Comparison of ENCODE assay signal across 7 mouse cellular contexts in the genomic region with DNA sequence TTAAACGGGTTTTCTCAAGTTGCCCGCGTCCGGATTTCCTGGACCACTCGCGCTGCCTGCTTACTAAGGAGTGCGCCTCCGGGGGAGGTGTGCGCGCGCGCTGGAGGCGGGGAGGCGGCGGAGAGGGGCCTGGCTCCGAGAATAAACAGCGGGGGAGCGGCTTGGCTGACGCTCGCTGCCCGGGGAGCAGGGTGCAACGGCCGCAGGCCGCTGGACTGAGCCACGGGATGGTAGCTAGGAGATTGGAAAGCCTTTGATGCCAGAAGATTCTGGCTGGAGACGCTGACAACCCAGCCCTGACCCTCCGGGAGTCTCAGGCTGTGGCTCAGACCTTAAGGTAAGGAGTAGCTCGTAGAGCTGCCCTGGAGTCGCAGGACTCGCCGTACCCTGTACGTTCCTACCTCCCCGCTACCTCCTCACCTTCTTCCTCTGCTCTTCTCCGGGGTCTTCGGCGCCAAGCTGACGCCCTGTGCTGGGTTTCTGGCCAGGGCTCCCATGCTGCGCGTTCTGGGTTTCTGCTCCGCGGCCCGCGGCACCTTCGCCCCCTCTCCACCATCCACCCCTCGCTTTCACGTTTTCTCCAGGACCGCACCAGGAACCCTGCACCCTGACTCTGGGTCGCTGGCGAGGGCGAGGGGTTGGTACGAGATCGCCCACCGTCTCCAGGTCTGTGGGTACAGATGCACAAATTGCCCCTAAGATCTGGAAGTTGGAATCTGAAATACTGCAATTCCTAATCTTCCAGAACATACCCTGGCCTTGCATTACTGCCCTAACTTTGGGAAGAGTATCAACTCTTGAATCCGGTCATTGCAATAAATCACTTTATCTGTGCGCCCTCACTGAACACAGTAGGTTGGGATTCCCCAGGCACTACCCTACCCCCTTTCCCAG. TPM values are rescaled to one million over a fixed set of nuclear protein-coding genes. Genes with fewer than 3 reads are reported as not detected.
A peak's percentile ranks its signal among the peaks of the same experiment; 100 is the strongest.
DNase-seq lines count a peak whose midpoint lies in the region; ATAC-seq and TF ChIP-seq lines count a peak whose summit lies in the region.

A gene (plus strand): TSS at position 120 of the 894 bp plus-strand sequence.

- POLR2A ChIA-PET in Patski (lab: Charles Lee) = no interaction called here

- in situ Hi-C loops in Patski (cut with MboI; ENCODE audit: low pct_unique_long_range_greater_than_20kb) = no loop called here

- no peak within 1 kb of the TSS for H3K27ac ChIP-seq in hindbrain, embryonic 16.5 days (ENCODE audit: low read depth, low read length)
- no peak within 1 kb of the TSS for H3K27ac ChIP-seq in limb, embryonic 11.5 days (replicated peaks; ENCODE audit: low read depth, low read length)
- H3K27ac ChIP-seq in midbrain, embryonic 10.5 days (replicated peaks) = peak within 1 kb of the TSS; percentile 38; the same call in 1 of the 2 replicates
- H3K27ac ChIP-seq in small intestine, adult 2 months (ENCODE audit: insufficient read depth, low read depth, low read length) = no peak within 1 kb of the TSS

- TF ChIP-seq CTCF in Patski (IDR thresholded peaks at IDR 0.05) = no peak
- TF ChIP-seq CTCF in small intestine, adult 2 months (IDR thresholded peaks at IDR 0.05; ENCODE audit: extremely low read depth, insufficient read length, insufficient replicate concordance, low read depth, low read length) = no peak

- DNase-seq in Patski (ENCODE audit: low read depth, low spot score) = no peak
- DNase-seq in cerebellum, adult 9-11 months = peak; percentile 22
- peak; percentile 54 for DNase-seq in gastrocnemius, postnatal 10 days
- peak; percentile 67 for DNase-seq in limb, embryonic 11.5 days (ENCODE audit: low spot score)
- peak; percentile 59 for DNase-seq in midbrain, embryonic 10.5 days (ENCODE audit: low spot score)

- 2% methylated on average over 51 of the region's 55 CpGs for WGBS in hindbrain, embryonic 16.5 days
- WGBS in limb, embryonic 11.5 days = 2% methylated on average over 55 of the region's 55 CpGs
- 2% methylated on average over 55 of the region's 55 CpGs for WGBS in midbrain, embryonic 10.5 days
- 2% methylated on average over 55 of the region's 55 CpGs for WGBS in small intestine, adult 2 months

- no peaks in the 10 kb centered on the region for H3K27me3 ChIP-seq in Patski
- H3K27me3 ChIP-seq in hindbrain, embryonic 16.5 days (replicated peaks; ENCODE audit: control insufficient read depth, insufficient read depth, low read length) = 0 out of 2 replicates have a peak, but pooled peaks cover 3% of the 10 kb centered on the region
- 0 out of 2 replicates have a peak, but pooled peaks cover 2% of the 10 kb centered on the region for H3K27me3 ChIP-seq in limb, embryonic 11.5 days (ENCODE audit: control insufficient read depth, insufficient read depth, low read length)
- peaks cover 55% of the 10 kb centered on the region for H3K27me3 ChIP-seq in midbrain, embryonic 10.5 days (ENCODE audit: low read depth, poor library complexity, severe bottlenecking)
- H3K27me3 ChIP-seq in small intestine, adult 2 months (ENCODE audit: control insufficient read depth, insufficient read depth, low read length) = peaks cover 12% of the 10 kb centered on the region; the same call in 1 of the 2 replicates

- H3K4me2 ChIP-seq in hindbrain, embryonic 16.5 days (ENCODE audit: low read length) = peak within 1 kb of the TSS; percentile 98
- H3K4me2 ChIP-seq in limb, embryonic 11.5 days (ENCODE audit: low read depth, severe bottlenecking) = peak within 1 kb of the TSS; percentile 95

- no peak for TF ChIP-seq POLR2A in small intestine, adult 2 months (IDR thresholded peaks at IDR 0.05; ENCODE audit: low read depth, low read length)

- H3K9ac ChIP-seq in hindbrain, embryonic 16.5 days (ENCODE audit: low read depth, low read length) = peak within 1 kb of the TSS; percentile 68
- peak within 1 kb of the TSS; percentile 38 for H3K9ac ChIP-seq in limb, embryonic 11.5 days (ENCODE audit: low read length)

- H3K9me3 ChIP-seq in hindbrain, embryonic 16.5 days (ENCODE audit: control insufficient read depth, low read length) = no peaks in the 10 kb centered on the region
- no peaks in the 10 kb centered on the region for H3K9me3 ChIP-seq in limb, embryonic 11.5 days (ENCODE audit: control insufficient read depth, low read length)
- no peaks in the 10 kb centered on the region for H3K9me3 ChIP-seq in midbrain, embryonic 10.5 days (replicated peaks)

- H3K36me3 ChIP-seq in hindbrain, embryonic 16.5 days (ENCODE audit: control insufficient read depth, insufficient read depth, low read length) = no peaks in the 10 kb centered on the region
- no peaks in the 10 kb centered on the region for H3K36me3 ChIP-seq in limb, embryonic 11.5 days (ENCODE audit: control insufficient read depth, insufficient read depth, low read length)
- H3K36me3 ChIP-seq in midbrain, embryonic 10.5 days = no peaks in the 10 kb centered on the region
- no peaks in the 10 kb centered on the region for H3K36me3 ChIP-seq in small intestine, adult 2 months (ENCODE audit: control insufficient read depth, insufficient read depth, low read length)

- CTCF ChIA-PET in Patski (lab: Charles Lee) = no interaction called here

- peak within 1 kb of the TSS; percentile 57 for H3K4me3 ChIP-seq in hindbrain, embryonic 16.5 days (ENCODE audit: low read length)
- peak within 1 kb of the TSS; percentile 54 for H3K4me3 ChIP-seq in limb, embryonic 11.5 days (ENCODE audit: low read depth, low read length)
- H3K4me3 ChIP-seq in midbrain, embryonic 10.5 days = peak within 1 kb of the TSS; percentile 68
- peak within 1 kb of the TSS; percentile 54 for H3K4me3 ChIP-seq in small intestine, adult 2 months (ENCODE audit: low read depth, low read length)

- peak; percentile 70 for ATAC-seq in Patski
- ATAC-seq in hindbrain, embryonic 16.5 days = peak; percentile 61; the same call in 1 of the 2 replicates
- ATAC-seq in limb, embryonic 11.5 days (ENCODE audit: insufficient number of reproducible peaks, low FRiP score, low TSS enrichment, low read depth) = no peak

- peaks cover 7% of the 10 kb centered on the region for H3K4me1 ChIP-seq in hindbrain, embryonic 16.5 days (ENCODE audit: control insufficient read depth, insufficient read depth, low read depth, low read length)
- H3K4me1 ChIP-seq in limb, embryonic 11.5 days (ENCODE audit: control insufficient read depth, insufficient read depth, low read length) = peaks cover 4% of the 10 kb centered on the region; the same call in 1 of the 2 replicates
- H3K4me1 ChIP-seq in midbrain, embryonic 10.5 days = peaks cover 26% of the 10 kb centered on the region
- peaks cover 7% of the 10 kb centered on the region for H3K4me1 ChIP-seq in small intestine, adult 2 months (ENCODE audit: control insufficient read depth, insufficient read depth, insufficient read length, low read length)

RNA-seq across cellular contexts. Expression of the gene that starts here (rescaled TPM):
- polyA plus RNA-seq in Patski (2021) = 4.1 TPM
- total RNA-seq in gastrocnemius, postnatal 10 days (2021) = 10 to 100 TPM; 10.1 to 11.9 TPM
- polyA plus RNA-seq in hindbrain, embryonic 16.5 days (2015; fragmentation: Nextera tagmentation; extraction: Ambion mirVana) = 0.81 and 1.1 TPM in 2 replicates
- polyA plus RNA-seq in limb, embryonic 11.5 days (2014; fragmentation: Nextera tagmentation; extraction: Ambion mirVana) = 0.89 and 0.91 TPM in 2 replicates
- polyA plus RNA-seq in midbrain, embryonic 10.5 days (2016; fragmentation: Nextera tagmentation; extraction: Ambion mirVana) = 0.59 and 0.75 TPM in 2 replicates
- polyA plus RNA-seq in small intestine, adult 2 months (2012; rRNA removed) = 1.6 and 2.4 TPM in 2 replicates

Comparison
In these comparisons a context has a peak if more than half of its experiments do, and no peak if none do; other contexts are left out.
1. Peak in DNase-seq, H3K4me3 ChIP-seq, H3K9ac ChIP-seq and H3K4me2 ChIP-seq in limb, embryonic 11.5 days; RNA of the gene not detected or under 1 TPM.
2. Peak in DNase-seq, H3K4me3 ChIP-seq and H3K27ac ChIP-seq in midbrain, embryonic 10.5 days; RNA of the gene not detected or under 1 TPM.